Comparison of ENCODE assay signal across 16 mouse cellular contexts in the genomic region with DNA sequence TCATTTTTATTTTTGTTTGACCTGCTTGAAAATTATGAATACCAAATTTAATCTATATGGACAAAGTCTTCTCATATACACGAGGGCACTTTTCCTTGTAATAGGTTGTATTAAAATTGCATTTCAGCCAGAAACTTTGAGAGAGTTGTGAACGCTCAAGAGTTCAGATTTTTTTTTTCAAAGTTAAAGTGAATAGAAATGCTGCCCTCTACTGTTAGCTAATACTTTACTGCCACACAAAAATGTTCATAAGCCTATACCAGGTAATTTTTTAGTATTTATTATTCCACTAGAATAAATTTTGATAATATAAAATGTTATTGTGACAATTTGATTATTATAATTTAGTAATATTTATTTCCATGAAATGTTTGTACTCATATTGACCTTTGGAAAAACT. TPM values are rescaled to one million over a fixed set of nuclear protein-coding genes. Genes with fewer than 3 reads are reported as not detected.
A peak's percentile ranks its signal among the peaks of the same experiment; 100 is the strongest.
DNase-seq lines count a peak whose midpoint lies in the region; ATAC-seq and TF ChIP-seq lines count a peak whose summit lies in the region.
"Had no signal": no experiment of that assay in that cellular context is flagged by ENCODE, and none has a peak within 500 bp of the region (broad histone marks: within the 10 kb centered on the region; RNA-seq: fewer than 3 reads in every experiment).

No protein-coding gene starts in this region.

- TF ChIP-seq POLR2A in cerebellum, adult 2 months (IDR thresholded peaks at IDR 0.05; ENCODE audit: borderline replicate concordance, insufficient read depth, low read length): no peak

- DNase-seq in cerebellum, adult 2 months: peak in 1 of 2 experiments; percentile 31
- DNase-seq in cerebellum, postnatal 4 days (ENCODE audit: low spot score in 2 of 2): no peak
- peak; percentile 30 for DNase-seq in kidney, adult 9 months
- DNase-seq in 416B (ENCODE audit: low read depth): peak; percentile 50
- peak; percentile 16 for DNase-seq in c-Kit-positive CD71-positive TER-119-positive erythroid progenitor cells, embryonic 14.5 days (ENCODE audit: low spot score)
- DNase-seq in testis, postnatal 10 days (ENCODE audit: low spot score): no peak
- DNase-seq in right cerebral cortex, adult 18-20 months: no peak
- DNase-seq: B cell, adult 2 months; cerebellum, adult 11 months; gastrocnemius, postnatal 14 days; heart, postnatal 14 days; thymus, postnatal 36 days had no signal

- peaks cover 9% of the 10 kb centered on the region for H3K4me1 ChIP-seq in cerebellum, adult 2 months (ENCODE audit: control insufficient read depth, insufficient read depth, low read length)
- 0 out of 2 replicates have a peak, but pooled peaks cover 5% of the 10 kb centered on the region for H3K4me1 ChIP-seq in kidney, embryonic 16.5 days (ENCODE audit: insufficient read depth, low read length)

- ATAC-seq in kidney, embryonic 16.5 days (ENCODE audit: low FRiP score, low TSS enrichment): no peak

- TF ChIP-seq CTCF in cerebellum, adult 2 months (IDR thresholded peaks at IDR 0.05; ENCODE audit: borderline replicate concordance, insufficient read depth, low read depth, low read length): peak; percentile 27; the same call in 1 of the 2 replicates

- H3K4me3 ChIP-seq in cerebellum, adult 2 months (replicated peaks; ENCODE audit: insufficient read depth, low read depth, low read length): no peak overlapping the region
- H3K4me3 ChIP-seq in kidney, embryonic 16.5 days (ENCODE audit: low read length): no peak overlapping the region
- H3K4me3 ChIP-seq: erythroblast, embryonic 14.5 days; limb, embryonic 15.5 days; midbrain, embryonic 10.5 days had no signal

- no peaks in the 10 kb centered on the region for H3K27me3 ChIP-seq in cerebellum, adult 2 months (ENCODE audit: control insufficient read depth, insufficient read depth, low read length)
- no peaks in the 10 kb centered on the region for H3K27me3 ChIP-seq in kidney, embryonic 16.5 days (ENCODE audit: insufficient read depth, low read length)
- H3K27me3 ChIP-seq: limb, embryonic 15.5 days had no signal

- H3K4me2 ChIP-seq in kidney, embryonic 16.5 days (replicated peaks; ENCODE audit: low read depth, low read length): no peak overlapping the region
- H3K4me2 ChIP-seq: limb, embryonic 15.5 days had no signal

- H3K9me3 ChIP-seq in kidney, embryonic 16.5 days (ENCODE audit: low read length): no peaks in the 10 kb centered on the region
- H3K9me3 ChIP-seq: limb, embryonic 15.5 days; midbrain, embryonic 10.5 days had no signal

- H3K36me3 ChIP-seq in kidney, embryonic 16.5 days (ENCODE audit: insufficient read depth, low read length): no peaks in the 10 kb centered on the region
- H3K36me3 ChIP-seq: limb, embryonic 15.5 days; midbrain, embryonic 10.5 days had no signal

- no peak overlapping the region for H3K9ac ChIP-seq in kidney, embryonic 16.5 days (replicated peaks; ENCODE audit: low read length)
- H3K9ac ChIP-seq: limb, embryonic 15.5 days had no signal

- WGBS in cerebellum, adult 2 months: 4% methylated on average over 2 of the region's 2 CpGs
- WGBS in kidney, embryonic 16.5 days: 20% methylated on average over 2 of the region's 2 CpGs

- no peak overlapping the region for H3K27ac ChIP-seq in cerebellum, adult 2 months (ENCODE audit: insufficient read depth, low read length)
- no peak overlapping the region for H3K27ac ChIP-seq in kidney, embryonic 16.5 days (ENCODE audit: low read length)
- H3K27ac ChIP-seq: limb, embryonic 15.5 days; midbrain, embryonic 10.5 days had no signal

RNA-seq across cellular contexts. Expression of a gene that starts 42.0 kb away (rescaled TPM):
- 82.2 and 85.9 TPM in 2 replicates for polyA plus RNA-seq in cerebellum, adult 2 months (2012; rRNA removed)
- polyA plus RNA-seq in kidney, embryonic 16.5 days (2015; fragmentation: Nextera tagmentation; extraction: Ambion mirVana): 25.5 and 32.1 TPM in 2 replicates

Comparison
In these comparisons a context has a peak if more than half of its experiments do, and no peak if none do; other contexts are left out.
1. DNase-seq: peak in kidney, adult 9 months (single experiment), 416B (single experiment) and c-Kit-positive CD71-positive TER-119-positive erythroid progenitor cells, embryonic 14.5 days (single experiment); none in cerebellum, postnatal 4 days (0 of 2), testis, postnatal 10 days (single experiment) and right cerebral cortex, adult 18-20 months (single experiment).